Mouse (Mus musculus) CH12.LX (cell line): ENCODE results near the gene Brd3os. TPM values are rescaled to one million over a fixed set of nuclear protein-coding genes. Genes with fewer than 3 reads are reported as not detected.

Source experiments
- DNase-seq: peaks from one replicate; pipeline ENCODE4 v3.0.0-alpha.2; 2013; ENCODE audit errors: extremely low read depth
- H3K27ac ChIP-seq: 2 replicates; pipeline ENCODE4 v1.5.1; 2012; ENCODE audit warnings: low read depth, mild to moderate bottlenecking, control low read depth, moderate library complexity; ENCODE audit not compliant: insufficient read depth
- H3K27me3 ChIP-seq: replicated peaks from 2 replicates; pipeline ENCODE3; 2012; ENCODE audit warnings: inconsistent platforms
- H3K36me3 ChIP-seq, 2 experiments: replicated peaks in 1 of 2; 2 replicates each; pipeline versions ENCODE3 to v1.6.1; 2012; ENCODE audit warnings: inconsistent platforms in 1 of 2, low read length in 1 of 2, mild to moderate bottlenecking in 1 of 2, mixed read lengths in 1 of 2, moderate library complexity in 1 of 2; ENCODE audit not compliant: control insufficient read depth in 1 of 2, insufficient read depth in 1 of 2
- H3K4me1 ChIP-seq, 2 experiments: 2 replicates each; pipeline ENCODE4 v1.6.1; 2012; ENCODE audit warnings: inconsistent platforms in 1 of 2, moderate library complexity in 1 of 2; ENCODE audit not compliant: insufficient read depth in 2 of 2, control insufficient read depth in 1 of 2
- H3K4me2 ChIP-seq: 2 replicates; pipeline ENCODE4 v1.6.1; 2012; ENCODE audit warnings: low read depth, mild to moderate bottlenecking, control low read depth; ENCODE audit not compliant: poor library complexity, insufficient read depth, severe bottlenecking
- H3K4me3 ChIP-seq, 3 experiments: fragments of 150-350 bp in 1 of 3; sonication (generic) in 1 of 3; replicated peaks in 1 of 3; 2 replicates each; pipeline versions ENCODE3 to v1.5.1; 2011 to 2012; ENCODE audit warnings: low read depth in 2 of 3, low read length in 2 of 3, mild to moderate bottlenecking in 2 of 3, moderate library complexity in 2 of 3, control low read depth in 1 of 3, improper control_type of control experiment in 1 of 3, inconsistent platforms in 1 of 3, mixed read lengths in 1 of 3; ENCODE audit not compliant: poor library complexity in 1 of 3
- H3K79me2 ChIP-seq: replicated peaks from 2 replicates; pipeline ENCODE4 v1.6.1; 2012; ENCODE audit warnings: mild to moderate bottlenecking, moderate library complexity; ENCODE audit not compliant: control insufficient read depth, poor library complexity, insufficient read depth, severe bottlenecking; ENCODE audit errors: extremely low read depth
- H3K9ac ChIP-seq: 2 replicates; pipeline ENCODE4 v1.6.1; 2012; ENCODE audit warnings: low read depth, mild to moderate bottlenecking, control low read depth, moderate library complexity; ENCODE audit not compliant: insufficient read depth
- H3K9me3 ChIP-seq: replicated peaks from 2 replicates; pipeline ENCODE3; 2012; ENCODE audit warnings: low read length, inconsistent platforms, mixed read lengths
- CHD2 ChIP-seq: IDR thresholded peaks from 2 replicates; pipeline ENCODE4 v1.6.1; 2011; ENCODE audit warnings: low read length, improper control_type of control experiment
- ELF1 ChIP-seq: IDR thresholded peaks from 2 replicates; pipeline ENCODE4 v1.6.1; 2014; ENCODE audit warnings: low read depth, mild to moderate bottlenecking, inconsistent platforms, low read length, improper control_type of control experiment
- EP300 ChIP-seq: IDR thresholded peaks from 2 replicates; pipeline ENCODE4 v1.6.1; 2011; ENCODE audit warnings: low read length, improper control_type of control experiment
- ETS1 ChIP-seq: conservative IDR thresholded peaks from 2 replicates; pipeline ENCODE4 v1.6.1; 2012; ENCODE audit warnings: low read depth, mild to moderate bottlenecking, inconsistent platforms, low read length, improper control_type of control experiment, moderate library complexity
- GABPA ChIP-seq: IDR thresholded peaks from 2 replicates; pipeline ENCODE4 v1.6.1; 2012; ENCODE audit warnings: low read depth, low read length, improper control_type of control experiment, inconsistent platforms; ENCODE audit not compliant: insufficient replicate concordance
- HCFC1 ChIP-seq: IDR thresholded peaks from 2 replicates; pipeline ENCODE4 v1.6.1; 2012; ENCODE audit warnings: low read depth, mild to moderate bottlenecking, inconsistent platforms, low read length, improper control_type of control experiment
- JUN ChIP-seq: IDR thresholded peaks from 2 replicates; pipeline ENCODE4 v1.6.1; 2011; ENCODE audit warnings: low read depth, mild to moderate bottlenecking, low read length, improper control_type of control experiment, moderate library complexity; ENCODE audit not compliant: insufficient read depth
- JUND ChIP-seq: conservative IDR thresholded peaks from 2 replicates; pipeline ENCODE4 v1.6.1; 2011; ENCODE audit warnings: low read depth, low read length, improper control_type of control experiment
- MAFK ChIP-seq: IDR thresholded peaks from 2 replicates; pipeline ENCODE4 v1.6.1; 2011; ENCODE audit warnings: low read length, improper control_type of control experiment; ENCODE audit not compliant: insufficient replicate concordance
- MAZ ChIP-seq: IDR thresholded peaks from 2 replicates; pipeline ENCODE4 v1.6.1; 2012; ENCODE audit warnings: low read depth, mild to moderate bottlenecking, inconsistent platforms, low read length, improper control_type of control experiment, moderate library complexity
- MEF2A ChIP-seq: IDR thresholded peaks from 2 replicates; pipeline ENCODE4 v1.6.1; 2014; ENCODE audit warnings: low read depth, mild to moderate bottlenecking, inconsistent platforms, low read length, improper control_type of control experiment, borderline replicate concordance
- MXI1 ChIP-seq: IDR thresholded peaks from 2 replicates; pipeline ENCODE4 v1.6.1; 2011; ENCODE audit warnings: mild to moderate bottlenecking, low read depth, low read length, improper control_type of control experiment
- NRF1 ChIP-seq: IDR thresholded peaks from 2 replicates; pipeline ENCODE4 v1.6.1; 2014; ENCODE audit warnings: low read depth, mild to moderate bottlenecking, inconsistent platforms, low read length, improper control_type of control experiment, moderate library complexity
- PAX5 ChIP-seq: IDR thresholded peaks from 2 replicates; pipeline ENCODE4 v1.6.1; 2012; ENCODE audit warnings: low read length, inconsistent platforms, mixed read lengths
- POLR2A ChIP-seq: IDR thresholded peaks from 2 replicates; pipeline ENCODE4 v1.6.1; 2011; ENCODE audit warnings: low read depth, mild to moderate bottlenecking, improper control_type of control experiment, low read length
- SMC3 ChIP-seq: IDR thresholded peaks from 2 replicates; pipeline ENCODE4 v1.6.1; 2011; ENCODE audit warnings: low read depth, low read length, improper control_type of control experiment
- TBP ChIP-seq: conservative IDR thresholded peaks from 2 replicates; pipeline ENCODE4 v1.6.1; 2011; ENCODE audit warnings: low read depth, low read length, improper control_type of control experiment
- TCF12 ChIP-seq: IDR thresholded peaks from 2 replicates; pipeline ENCODE4 v1.6.1; 2014; ENCODE audit warnings: low read depth, mild to moderate bottlenecking, inconsistent platforms, low read length, improper control_type of control experiment
- USF2 ChIP-seq: conservative IDR thresholded peaks from 2 replicates; pipeline ENCODE4 v1.6.1; 2011; ENCODE audit warnings: low read depth, low read length, improper control_type of control experiment
- ZC3H11A ChIP-seq: IDR thresholded peaks from 2 replicates; pipeline ENCODE4 v1.6.1; 2012; ENCODE audit warnings: low read depth, mild to moderate bottlenecking, inconsistent platforms, low read length, improper control_type of control experiment
- ZMIZ1 ChIP-seq: IDR thresholded peaks from 2 replicates; pipeline ENCODE4 v1.6.1; 2012; ENCODE audit warnings: low read depth, mild to moderate bottlenecking, inconsistent platforms, low read length, improper control_type of control experiment
- dilution Hi-C: fragments of 300-500 bp; cut with MboI; formaldehyde crosslinking; loops from 2 replicates; pipeline ENCODE4 v1.14.3; 2020; ENCODE audit warnings: low sequenced_read_pairs; ENCODE audit not compliant: extremely low pct_unique_long_range_greater_than_20kb, extremely low pct_ligation_motif_present
- in situ Hi-C: fragments of 300-500 bp; cut with MboI; formaldehyde crosslinking; loops from 3 replicates; pipeline ENCODE4 v1.14.3; 2019; ENCODE audit warnings: low sequenced_read_pairs, low pct_ligation_motif_present, low pct_unique_long_range_greater_than_20kb, mixed read lengths
- polyA plus RNA-seq: library from polyadenylated mRNA; unstranded; fragments of >175 nt; gene quantifications from 2 replicates; pipeline ENCODE4 v1.2.1, GENCODE M21; 2012; ENCODE audit warnings: low read depth; ENCODE audit not compliant: insufficient read length
- total RNA-seq, 2 experiments: library from RNA; depleted of rRNA; stranded (reverse); fragments of 300-350 nt in 1 of 2; fragments of >200 nt in 1 of 2; gene quantifications; 2 replicates each; pipeline ENCODE4 v1.2.3; 2012 to 2014

The Brd3os gene
- total and polyA plus RNA-seq, 3 experiments = 1.2 to 2.1 (median 1.8) TPM

GRCm38 (mm10) chr2:27473061-27473765 lies 31.1 kb downstream of the Brd3os start:
- no peaks in the 10 kb centered on the region for H3K27me3 ChIP-seq
- peaks cover 0 to 17% of the 10 kb centered on the region in 2 experiments for H3K36me3 ChIP-seq
- no peak overlapping the region for H3K27ac ChIP-seq
- H3K79me2 ChIP-seq = peaks cover 1% of the 10 kb centered on the region; the same call in 1 of the 2 replicates
- H3K4me3 ChIP-seq = no peak overlapping the region
- H3K4me1 ChIP-seq = peaks cover 32 to 64% of the 10 kb centered on the region in 2 experiments
- H3K4me2 ChIP-seq = no peak overlapping the region; the same call in 1 of the 2 replicates
- no peak for DNase-seq
- in situ Hi-C loops (no loop called here), dilution Hi-C loops (no loop called here)
- no peaks in the 10 kb centered on the region for H3K9me3 ChIP-seq
- no peak overlapping the region for H3K9ac ChIP-seq
- 0 out of 2 replicates have a peak, but pooled peaks have one; percentile 15 for TF ChIP-seq ETS1
- no peak for TF ChIP-seq USF2
- TF ChIP-seq ELF1 = peak; percentile 46
- TF ChIP-seq PAX5 = no peak
- no peak for TF ChIP-seq MXI1
- no peak for TF ChIP-seq ZMIZ1

- H3K27ac ChIP-seq = no peak overlapping the region
- H3K4me2 ChIP-seq = peak overlapping the region; percentile 71
- no peaks in the 10 kb centered on the region for H3K27me3 ChIP-seq
- dilution Hi-C loops (no loop called here), in situ Hi-C loops (no loop called here)
- peaks cover 27 to 57% of the 10 kb centered on the region in 2 experiments for H3K4me1 ChIP-seq
- H3K9ac ChIP-seq = no peak overlapping the region
- H3K36me3 ChIP-seq = peaks cover 0 to 15% of the 10 kb centered on the region in 2 experiments
- H3K4me3 ChIP-seq = peak overlapping the region in 2 of 3 experiments; percentile 31 to 72
- no peaks in the 10 kb centered on the region for H3K9me3 ChIP-seq
- no peak for DNase-seq
- H3K79me2 ChIP-seq = no peaks in the 10 kb centered on the region; the same call in 1 of the 2 replicates
- no peak for TF ChIP-seq ELF1
- TF ChIP-seq MAZ = no peak
- TF ChIP-seq TBP = no peak
- TF ChIP-seq JUN = no peak
- no peak for TF ChIP-seq SMC3
- TF ChIP-seq EP300 = no peak
- TF ChIP-seq MAFK = no peak
- no peak for TF ChIP-seq MXI1
- no peak for TF ChIP-seq JUND
- TF ChIP-seq USF2 = no peak
- TF ChIP-seq ZMIZ1 = no peak
- TF ChIP-seq CHD2 = no peak
- TF ChIP-seq HCFC1 = no peak
- no peak for TF ChIP-seq POLR2A
- no peak for TF ChIP-seq MEF2A
- TF ChIP-seq TCF12 = no peak
- no peak for TF ChIP-seq NRF1
- TF ChIP-seq ZC3H11A = no peak
- TF ChIP-seq GABPA = no peak
- TF ChIP-seq PAX5 = no peak
Measured at GRCm38 (mm10) chr2:27473911-27474310, 31.8 kb downstream of the Brd3os start.
